Mouse (Mus musculus) neutrophil, adult 59 days (primary cell): Measurements from ENCODE around the gene Esp24. TPM values are rescaled to one million over a fixed set of nuclear protein-coding genes. Genes with fewer than 3 reads are reported as not detected.

Experiments
- total RNA-seq, 2 experiments: library from RNA; stranded (reverse); gene quantifications; 1 replicate in 1 of 2; 2 replicates in 1 of 2; pipeline ENCODE4 v1.2.4; 2023

The Esp24 gene
- total RNA-seq: not detected

DNA sequence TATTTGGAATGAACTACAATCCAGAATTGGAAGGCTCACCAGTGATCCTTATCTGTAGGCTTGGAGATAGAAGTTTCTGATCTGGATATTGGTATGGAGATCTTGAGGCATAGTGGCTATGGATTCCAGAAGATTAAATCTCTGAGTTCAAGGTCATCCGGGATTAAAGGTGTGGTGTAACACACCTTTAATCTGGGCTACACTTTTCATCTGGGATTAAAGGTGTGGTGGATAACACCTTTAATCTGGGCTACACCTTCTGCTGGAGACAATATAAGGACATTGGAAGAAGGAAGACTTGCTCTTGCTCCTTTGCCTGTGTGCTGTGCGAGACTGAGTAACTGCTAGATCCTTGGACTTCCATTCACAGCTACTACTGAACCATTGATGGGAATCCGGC, at the start of gene Esp24:
Gene Esp24 (plus strand): TSS at position 301 of the 400 bp plus-strand sequence.

DNA sequence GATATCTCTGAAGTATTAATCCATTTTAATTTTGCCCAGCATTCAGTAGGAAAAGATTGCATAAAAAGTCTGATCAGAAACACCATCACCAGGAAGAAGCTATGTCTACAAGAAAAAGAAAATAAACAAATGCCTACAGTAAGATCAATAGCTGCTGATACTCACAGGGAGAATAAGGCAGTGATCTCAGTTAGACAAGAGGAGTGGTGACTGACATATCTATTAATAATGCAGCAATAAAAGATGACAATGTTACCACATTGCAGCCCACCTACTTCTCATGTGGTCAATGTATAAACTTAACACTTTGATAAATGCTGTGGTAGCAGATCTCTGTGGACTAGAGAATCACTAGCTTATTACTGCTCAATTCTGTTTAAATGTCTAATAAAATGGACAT, 6.7 kb downstream of the Esp24 start, which contains the start of gene Gm21903:
Gene Gm21903 (minus strand): TSS at position 101 of the 400 bp plus-strand sequence.

DNA sequence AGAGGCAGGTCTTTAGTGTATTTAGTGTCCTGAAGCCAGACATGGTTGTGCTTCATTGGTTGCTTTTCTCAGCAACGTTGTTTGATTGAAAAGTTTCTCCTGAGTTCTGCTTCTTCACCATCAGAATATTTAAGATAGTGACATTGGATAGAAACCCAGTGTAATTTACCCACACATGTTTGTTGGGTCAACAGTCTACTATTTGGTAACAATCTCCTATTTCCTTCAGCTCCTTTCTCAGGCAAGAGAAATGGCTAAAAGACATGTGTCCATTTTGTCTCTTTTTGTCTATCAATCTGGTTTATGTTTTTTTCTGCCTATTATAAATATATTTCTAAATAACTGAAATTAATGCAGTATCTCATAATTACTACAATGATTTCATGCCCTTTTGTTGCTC, 40.4 kb downstream of the Esp24 start, which contains the start of gene Esp23:
Gene Esp23 (minus strand): TSS at position 101 of the 400 bp plus-strand sequence.

Other genes with a start within 250 kb of the Esp24 start
- not detected for gene Gm21903, start 6.6 kb downstream of the Esp24 start, total RNA-seq
- gene Esp23, start 40.3 kb downstream of the Esp24 start, total RNA-seq: not detected
- gene Esp22, start 58.6 kb downstream of the Esp24 start, total RNA-seq: not detected